Mouse (Mus musculus) hindbrain, embryonic 12.5 days (tissue): ENCODE results near the gene Lamp5. TPM values are rescaled to one million over a fixed set of nuclear protein-coding genes. Genes with fewer than 3 reads are reported as not detected.

Experiments used
- ATAC-seq: fragments of 200-750 bp; cut with Nextera tagmentation; 2 replicates; pipeline ENCODE4 v1.8.0; 2017; ENCODE audit warnings: moderate TSS enrichment; ENCODE audit not compliant: low FRiP score
- H3K27ac ChIP-seq: fragments of 300-500 bp; sonication (generic); 2 replicates; pipeline ENCODE4 v1.5.1; 2016; ENCODE audit warnings: mild to moderate bottlenecking
- H3K27me3 ChIP-seq: fragments of 300-500 bp; sonication (generic); 2 replicates; pipeline ENCODE4 v1.6.1; 2016; ENCODE audit warnings: mild to moderate bottlenecking
- H3K36me3 ChIP-seq: fragments of 300-500 bp; sonication (generic); 2 replicates; pipeline ENCODE4 v1.6.1; 2016; ENCODE audit warnings: mild to moderate bottlenecking
- H3K4me1 ChIP-seq: fragments of 300-500 bp; sonication (generic); 2 replicates; pipeline ENCODE4 v1.6.1; 2016
- H3K4me2 ChIP-seq: fragments of 300-500 bp; sonication (generic); replicated peaks from 2 replicates; pipeline ENCODE4 v1.6.1; 2016; ENCODE audit warnings: mild to moderate bottlenecking
- H3K4me3 ChIP-seq: fragments of 300-500 bp; sonication (generic); 2 replicates; pipeline ENCODE4 v1.5.1; 2016; ENCODE audit warnings: mild to moderate bottlenecking
- H3K9ac ChIP-seq: fragments of 300-500 bp; sonication (generic); 2 replicates; pipeline ENCODE4 v1.6.1; 2016; ENCODE audit warnings: mild to moderate bottlenecking, moderate library complexity
- H3K9me3 ChIP-seq: fragments of 300-500 bp; sonication (generic); replicated peaks from 2 replicates; pipeline ENCODE4 v1.6.1; 2016; ENCODE audit warnings: mild to moderate bottlenecking
- WGBS: fragments of 180-500 bp; shearing (Covaris S2); methylation state at CpG from one replicate; pipeline ENCODE4 v1.1.7; 2016; 5-methylcytosine and 5-hydroxymethylcytosine counted together
- polyA plus RNA-seq: library from polyadenylated mRNA; unstranded; fragments of >200 nt; fragmentation: Nextera tagmentation; extraction: Ambion mirVana; gene quantifications from 2 replicates; pipeline ENCODE4 v1.2.1, GENCODE M21; 2016

Gene Lamp5
- 111 and 135 TPM in 2 replicates for polyA plus RNA-seq

DNA sequence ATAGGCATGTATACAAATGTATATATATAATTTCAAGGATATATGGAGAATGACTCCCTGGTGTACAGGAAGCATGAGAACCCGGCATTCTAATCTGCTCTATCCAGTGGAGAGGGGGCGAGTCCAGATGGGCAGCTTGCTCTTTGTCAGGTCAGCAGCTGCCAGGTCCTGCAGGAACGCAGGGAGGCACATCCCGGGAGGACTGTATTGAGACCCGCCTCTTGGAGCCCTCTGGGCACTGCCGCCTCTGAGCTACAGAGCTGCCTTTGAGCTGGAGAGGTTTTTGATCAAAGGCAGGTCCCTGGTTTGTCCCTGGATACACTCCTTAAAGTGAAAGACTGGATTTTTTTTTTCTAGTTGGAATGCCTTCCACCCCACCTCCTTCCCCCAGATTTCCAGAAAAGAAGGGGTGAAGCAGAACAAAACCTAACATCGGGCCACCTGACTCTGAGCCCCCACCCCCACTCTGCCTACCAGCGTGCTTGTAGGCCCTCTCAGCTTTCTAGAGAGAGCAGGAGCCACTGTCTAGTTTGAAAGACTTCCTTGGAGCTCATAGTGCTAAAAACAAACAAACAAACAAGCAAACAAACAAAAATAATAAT lies at the start of gene Lamp5:
TSS of gene Lamp5 (plus strand) at position 552 of the 602 bp plus-strand sequence.
- peak within 1 kb of the TSS; percentile 44 for H3K9ac ChIP-seq
- H3K4me2 ChIP-seq: peak within 1 kb of the TSS; percentile 55
- peak within 1 kb of the TSS; percentile 25 for H3K4me3 ChIP-seq
- ATAC-seq: peak; percentile 83
- H3K27me3 ChIP-seq: no peaks in the 10 kb centered on the region
- 0% methylated on average over 8 of the region's 8 CpGs for WGBS
- H3K9me3 ChIP-seq: no peaks in the 10 kb centered on the region
- peaks cover 18% of the 10 kb centered on the region for H3K4me1 ChIP-seq
- peak within 1 kb of the TSS; percentile 91 for H3K27ac ChIP-seq
- no peaks in the 10 kb centered on the region for H3K36me3 ChIP-seq

DNA sequence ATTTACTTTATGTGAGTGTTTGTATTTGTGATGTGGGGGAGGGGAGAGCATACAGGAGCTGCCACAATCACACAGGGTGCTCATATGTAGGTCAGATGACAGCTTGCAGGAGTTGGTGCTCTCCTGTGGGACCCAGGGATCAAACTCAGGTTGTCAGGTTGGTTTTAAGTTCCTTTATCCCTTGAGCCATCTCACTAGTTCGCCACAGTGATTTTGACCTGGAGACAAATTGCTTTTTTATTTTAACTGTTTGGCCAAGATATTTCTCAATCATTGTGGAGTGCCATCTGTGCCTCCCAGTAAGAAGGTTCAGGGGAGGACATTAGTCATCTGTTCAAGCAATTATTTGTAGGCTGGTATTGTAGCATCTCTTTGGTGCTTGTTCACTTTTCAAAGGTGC lies 48.2 kb upstream of the Lamp5 start:
- H3K4me2 ChIP-seq: no peak overlapping the region
- no peaks in the 10 kb centered on the region for H3K9me3 ChIP-seq
- no peak overlapping the region for H3K9ac ChIP-seq
- H3K27me3 ChIP-seq: no peaks in the 10 kb centered on the region
- H3K4me1 ChIP-seq: no peaks in the 10 kb centered on the region
- WGBS: 73% methylated on average over 1 of the region's 1 CpGs
- H3K27ac ChIP-seq: no peak overlapping the region
- ATAC-seq: no peak
- H3K36me3 ChIP-seq: no peaks in the 10 kb centered on the region
- no peak overlapping the region for H3K4me3 ChIP-seq

DNA sequence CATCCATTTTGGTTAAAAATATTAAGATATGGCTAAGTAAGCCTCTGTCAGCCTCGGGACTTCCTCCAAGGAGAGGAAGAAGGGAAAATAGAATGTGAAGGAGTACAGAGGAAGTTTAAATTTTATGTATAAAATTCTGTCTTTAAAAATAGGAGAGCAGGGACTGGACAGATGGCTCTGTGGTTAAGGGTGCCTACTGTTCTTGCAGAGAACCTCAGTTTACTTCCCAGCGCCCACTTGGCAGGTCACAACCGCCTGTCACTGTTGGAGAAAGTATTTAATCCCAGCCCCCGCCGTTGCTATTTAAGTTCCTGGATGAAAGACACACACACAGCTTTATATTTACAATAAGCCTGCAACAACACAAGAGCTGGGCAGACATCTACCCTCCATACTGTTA lies 45.8 kb upstream of the Lamp5 start:
- Histone ChIP-seq H3K27ac (no peak overlapping the region), H3K4me1 (no peaks in the 10 kb centered on the region), H3K4me3 (no peak overlapping the region), H3K9me3 (no peaks in the 10 kb centered on the region), H3K36me3 (no peaks in the 10 kb centered on the region), H3K27me3 (no peaks in the 10 kb centered on the region), H3K4me2 (no peak overlapping the region), H3K9ac (no peak overlapping the region)
- no peak for ATAC-seq
- WGBS: 93% methylated on average over 5 of the region's 5 CpGs

DNA sequence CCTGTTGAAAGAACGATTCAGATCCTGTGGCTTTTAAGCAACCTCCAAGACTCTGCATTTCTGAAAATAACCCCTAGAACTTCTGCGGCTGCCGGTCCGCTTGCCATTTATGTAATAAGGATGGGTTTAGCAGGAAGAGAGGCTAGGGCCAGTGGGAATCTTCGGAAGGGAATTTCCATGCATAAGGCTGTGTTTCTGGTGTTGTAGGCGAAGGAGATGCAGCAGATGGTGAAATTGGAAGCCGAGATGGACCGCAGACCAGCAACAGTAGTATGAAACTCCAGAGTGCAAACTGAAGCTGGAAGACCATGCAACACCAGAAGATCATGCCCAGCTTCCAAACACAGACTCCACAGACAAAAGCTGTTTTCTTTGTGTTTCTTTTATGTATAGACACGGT lies 39.3 kb upstream of the Lamp5 start:
- no peaks in the 10 kb centered on the region for H3K9me3 ChIP-seq
- no peaks in the 10 kb centered on the region for H3K27me3 ChIP-seq
- ATAC-seq: no peak
- no peak overlapping the region for H3K4me2 ChIP-seq
- no peak overlapping the region for H3K4me3 ChIP-seq
- no peaks in the 10 kb centered on the region for H3K36me3 ChIP-seq
- WGBS: 86% methylated on average over 9 of the region's 9 CpGs
- no peaks in the 10 kb centered on the region for H3K4me1 ChIP-seq
- H3K27ac ChIP-seq: no peak overlapping the region
- no peak overlapping the region for H3K9ac ChIP-seq

DNA sequence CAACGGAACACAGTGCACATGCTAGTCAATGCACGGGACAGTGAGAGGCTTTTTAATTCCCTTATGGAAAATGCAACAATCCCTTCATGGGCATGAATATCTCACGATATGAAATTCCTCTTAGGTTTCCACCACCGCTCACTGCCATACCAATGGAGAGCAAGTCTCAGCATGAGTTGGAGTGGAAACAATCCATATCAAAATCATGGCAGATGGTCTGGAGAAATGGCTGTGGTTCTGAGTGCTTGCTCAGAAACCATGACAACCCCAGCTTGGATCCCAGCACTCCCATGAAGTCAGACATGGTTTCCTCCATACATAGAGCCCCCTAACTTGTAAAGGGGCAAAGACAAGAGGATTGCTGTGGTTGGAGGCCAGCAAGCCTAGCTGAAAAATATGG lies 3.6 kb upstream of the Lamp5 start:
- Histone ChIP-seq H3K27ac (no peak overlapping the region), H3K9me3 (no peaks in the 10 kb centered on the region), H3K27me3 (no peaks in the 10 kb centered on the region), H3K36me3 (no peaks in the 10 kb centered on the region), H3K4me2 (no peak overlapping the region), H3K4me3 (no peak overlapping the region), H3K9ac (no peak overlapping the region), H3K4me1 (peaks cover 18% of the 10 kb centered on the region)
- 83% methylated on average over 4 of the region's 4 CpGs for WGBS
- ATAC-seq: no peak

DNA sequence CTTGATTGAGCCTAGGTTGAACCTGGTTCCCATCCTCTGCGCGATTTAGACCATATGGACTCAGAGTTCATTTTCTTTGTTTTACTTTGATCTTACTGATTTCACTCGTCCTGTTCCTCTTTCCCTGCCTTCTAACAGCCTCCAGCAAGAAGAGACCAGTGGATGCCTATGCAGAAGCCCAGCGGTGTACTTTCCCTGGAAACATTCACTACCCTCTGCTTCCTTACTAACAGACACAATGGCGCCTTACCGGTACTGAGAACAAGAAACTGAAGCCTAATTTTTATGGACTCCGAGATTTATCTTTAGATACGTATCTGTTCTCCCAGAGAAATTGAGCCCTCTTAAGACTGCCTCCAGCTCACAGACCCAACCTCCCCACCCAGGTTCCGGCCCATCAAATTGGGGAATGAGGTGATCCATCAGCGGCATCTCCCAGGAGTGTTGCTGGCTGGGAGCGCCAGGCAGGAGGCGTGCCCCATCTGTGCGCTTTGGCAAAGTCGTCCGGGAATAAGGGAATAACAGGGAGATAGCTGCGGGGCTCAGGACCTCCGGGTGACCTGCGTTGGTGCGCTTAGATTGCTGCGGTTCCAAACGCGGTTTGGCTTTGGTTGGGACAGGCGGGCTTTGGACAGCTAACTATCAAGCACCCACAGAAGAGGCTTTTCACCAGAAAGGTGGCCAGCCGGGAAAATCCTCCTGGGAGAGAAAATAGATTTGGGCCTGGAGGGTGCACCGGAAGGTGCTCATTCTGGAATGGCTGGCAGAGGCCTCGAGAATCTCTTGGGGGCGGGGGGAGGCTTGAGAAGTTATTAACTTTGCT lies 1.0 kb upstream of the Lamp5 start:
- peak overlapping the region; percentile 44 for H3K9ac ChIP-seq
- WGBS: 14% methylated on average over 27 of the region's 27 CpGs
- H3K9me3 ChIP-seq: no peaks in the 10 kb centered on the region
- peaks cover 18% of the 10 kb centered on the region for H3K4me1 ChIP-seq
- H3K27ac ChIP-seq: peak overlapping the region; percentile 91
- H3K4me2 ChIP-seq: peak overlapping the region; percentile 55
- H3K36me3 ChIP-seq: no peaks in the 10 kb centered on the region
- ATAC-seq: peak; percentile 82
- peak overlapping the region; percentile 25 for H3K4me3 ChIP-seq
- no peaks in the 10 kb centered on the region for H3K27me3 ChIP-seq

DNA sequence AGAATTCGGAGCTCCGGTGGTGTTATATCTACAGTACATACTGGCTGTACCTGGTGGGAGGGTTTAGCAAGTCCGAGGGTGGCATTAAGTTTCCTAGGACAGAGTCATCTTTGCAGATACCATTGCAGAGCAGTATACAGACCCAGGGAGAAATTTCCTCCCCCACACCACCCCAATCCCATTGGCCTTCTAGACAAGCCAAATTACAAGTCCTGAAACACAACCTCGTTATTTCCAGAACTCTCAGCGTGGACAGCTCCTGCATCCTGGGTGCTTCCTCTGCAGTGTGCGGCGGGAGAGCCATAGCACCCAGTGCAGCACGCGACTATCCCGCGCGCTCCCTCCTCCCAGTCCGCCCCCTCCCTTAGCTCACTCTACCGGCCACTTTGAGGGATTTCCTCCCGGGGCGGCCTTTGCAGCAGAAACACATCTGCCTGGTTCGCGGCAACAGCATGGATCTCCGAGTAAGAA lies 5.9 kb downstream of the Lamp5 start:
- Histone ChIP-seq H3K9ac (peak overlapping the region; percentile 77), H3K4me1 (peaks cover 15% of the 10 kb centered on the region), H3K9me3 (no peaks in the 10 kb centered on the region), H3K4me3 (peak overlapping the region; percentile 44), H3K27me3 (peaks cover 32% of the 10 kb centered on the region), H3K4me2 (peak overlapping the region; percentile 69), H3K36me3 (no peaks in the 10 kb centered on the region), H3K27ac (peak overlapping the region; percentile 90)
- peak; percentile 59 for ATAC-seq
- WGBS: 4% methylated on average over 19 of the region's 19 CpGs

DNA sequence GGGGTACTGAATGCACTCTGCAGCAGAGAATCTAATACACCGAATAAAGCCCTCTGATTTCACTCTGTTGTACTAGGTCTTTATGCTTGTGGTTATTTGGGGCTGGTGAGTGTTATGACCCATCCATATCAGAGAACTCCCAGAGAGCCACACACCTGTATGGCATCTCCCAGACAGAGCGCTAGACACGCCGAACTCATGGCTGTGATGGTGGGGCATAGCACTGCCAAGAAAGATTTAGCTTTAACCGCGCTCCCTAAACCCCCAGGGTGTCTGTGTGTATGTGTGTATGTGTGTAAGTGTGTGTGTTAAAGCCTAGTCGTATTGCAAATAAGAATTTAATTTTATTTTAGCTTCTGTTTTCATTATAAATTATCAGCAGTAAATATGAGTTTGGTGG lies 6.4 kb downstream of the Lamp5 start:
- WGBS: 4% methylated on average over 7 of the region's 7 CpGs
- Histone ChIP-seq H3K27ac (peak overlapping the region; percentile 90), H3K9ac (peak overlapping the region; percentile 77), H3K36me3 (no peaks in the 10 kb centered on the region), H3K4me2 (peak overlapping the region; percentile 69), H3K4me3 (peak overlapping the region; percentile 44), H3K9me3 (no peaks in the 10 kb centered on the region), H3K4me1 (peaks cover 15% of the 10 kb centered on the region), H3K27me3 (peaks cover 32% of the 10 kb centered on the region)
- peak; percentile 51 for ATAC-seq

DNA sequence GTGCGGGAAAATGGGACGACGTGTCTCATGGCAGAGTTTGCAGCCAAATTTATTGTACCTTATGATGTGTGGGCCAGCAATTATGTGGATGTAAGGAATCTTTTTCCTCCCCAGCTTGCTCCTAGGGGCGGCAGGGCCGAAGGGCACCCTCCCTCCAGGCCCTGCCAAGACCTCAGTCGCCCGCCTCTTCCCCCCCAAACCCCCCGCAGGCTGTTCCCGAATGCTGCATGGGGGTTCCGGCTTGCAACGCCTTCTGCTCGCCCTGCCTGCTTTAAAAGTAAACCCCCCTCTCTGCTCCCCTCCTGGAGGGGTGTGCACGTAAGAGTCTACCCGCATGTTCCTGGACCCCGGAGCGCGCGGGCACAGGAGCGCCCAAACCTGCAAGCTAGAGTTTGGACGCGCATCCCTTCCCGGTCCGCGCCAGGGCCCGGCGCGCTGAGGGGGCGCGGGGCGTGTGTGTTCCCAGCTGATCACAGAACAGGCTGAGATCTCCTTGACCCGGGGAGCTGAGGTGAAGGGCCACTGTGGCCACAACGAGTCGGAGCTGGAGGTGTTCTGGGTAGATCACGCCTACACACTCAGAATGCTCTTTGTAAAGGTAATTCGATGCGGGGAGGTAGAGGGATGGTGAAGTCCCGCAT lies 7.1 kb downstream of the Lamp5 start:
- peak overlapping the region; percentile 90 for H3K27ac ChIP-seq
- peaks cover 32% of the 10 kb centered on the region for H3K27me3 ChIP-seq
- peak; percentile 9 for ATAC-seq
- WGBS: 1% methylated on average over 37 of the region's 37 CpGs
- peak overlapping the region; percentile 77 for H3K9ac ChIP-seq
- peak overlapping the region; percentile 44 for H3K4me3 ChIP-seq
- peaks cover 15% of the 10 kb centered on the region for H3K4me1 ChIP-seq
- no peaks in the 10 kb centered on the region for H3K36me3 ChIP-seq
- peak overlapping the region; percentile 69 for H3K4me2 ChIP-seq
- H3K9me3 ChIP-seq: no peaks in the 10 kb centered on the region

DNA sequence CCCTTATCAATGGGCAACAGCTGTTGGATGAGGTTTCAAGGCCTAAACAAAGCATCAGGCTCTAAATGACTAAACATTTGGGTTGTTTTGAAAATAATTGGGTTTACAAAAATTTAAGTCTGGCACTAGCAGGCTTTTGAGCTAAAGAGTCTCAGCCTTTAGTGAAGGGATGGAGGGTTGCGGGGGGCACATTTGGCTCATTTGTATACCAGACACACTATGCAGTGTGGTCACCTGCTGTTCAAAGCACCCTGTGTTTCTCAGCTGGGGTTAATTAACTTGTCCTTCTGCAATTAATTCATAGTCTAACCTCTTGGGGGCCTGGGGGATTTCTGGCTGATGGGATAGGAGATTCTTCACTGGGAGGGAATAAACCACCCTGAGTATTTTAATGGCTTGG lies 12.3 kb downstream of the Lamp5 start:
- peak; percentile 60; the same call in 1 of the 2 replicates for ATAC-seq
- Histone ChIP-seq H3K27me3 (peaks cover 12% of the 10 kb centered on the region), H3K4me1 (peaks cover 10% of the 10 kb centered on the region), H3K36me3 (no peaks in the 10 kb centered on the region), H3K9ac (no peak overlapping the region), H3K27ac (peak overlapping the region; percentile 57), H3K4me3 (no peak overlapping the region), H3K9me3 (no peaks in the 10 kb centered on the region), H3K4me2 (peak overlapping the region; percentile 32)
- 50% methylated on average over 1 of the region's 1 CpGs for WGBS

DNA sequence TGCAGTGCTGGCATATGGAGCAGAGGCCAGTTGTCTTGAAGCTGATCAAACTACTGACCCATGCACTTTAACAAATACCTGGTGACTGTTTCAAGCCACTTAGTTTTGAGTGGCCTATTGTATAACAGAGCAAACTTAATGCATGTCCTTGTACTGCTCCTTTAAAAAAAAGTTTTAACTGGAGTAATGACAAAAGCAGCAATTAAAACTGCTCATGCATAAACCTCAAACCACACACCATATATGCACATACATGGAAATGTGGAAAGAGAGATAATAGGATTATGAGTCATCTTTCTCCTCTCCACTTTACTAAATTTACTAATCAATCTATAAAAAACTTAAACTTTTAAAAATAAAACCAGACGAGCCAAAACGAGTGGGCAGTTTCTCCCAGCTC lies 43.9 kb downstream of the Lamp5 start:
- ATAC-seq: no peak
- no peak overlapping the region for H3K4me2 ChIP-seq
- H3K27ac ChIP-seq: no peak overlapping the region
- H3K9ac ChIP-seq: no peak overlapping the region
- no peaks in the 10 kb centered on the region; the same call in 1 of the 2 replicates for H3K36me3 ChIP-seq
- no peak overlapping the region for H3K4me3 ChIP-seq
- H3K4me1 ChIP-seq: no peaks in the 10 kb centered on the region
- no peaks in the 10 kb centered on the region for H3K27me3 ChIP-seq
- 76% methylated on average over 2 of the region's 2 CpGs for WGBS
- H3K9me3 ChIP-seq: no peaks in the 10 kb centered on the region

DNA sequence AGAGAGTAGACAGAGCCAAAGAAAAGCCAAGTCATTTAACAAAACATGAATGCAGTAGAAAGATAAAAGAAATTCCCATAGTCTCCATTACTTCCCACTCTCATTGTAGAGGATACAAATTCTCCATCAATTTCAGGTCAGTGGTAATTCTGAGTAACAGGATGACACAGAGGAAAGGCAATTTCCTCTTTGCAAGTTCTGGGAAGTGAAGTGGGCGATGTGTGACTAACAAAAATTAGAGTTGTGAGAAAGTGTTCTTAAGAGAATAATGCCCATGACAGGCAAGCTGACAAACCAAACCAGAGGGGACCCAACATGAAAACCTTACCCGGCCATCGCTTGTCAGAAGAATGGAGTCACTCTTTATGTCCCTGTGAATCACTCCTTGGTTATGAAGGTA lies 45.1 kb downstream of the Lamp5 start:
- 85% methylated on average over 3 of the region's 3 CpGs for WGBS

More for the DNA sequence above, 45.1 kb downstream of the Lamp5 start:
- no peak overlapping the region for H3K4me2 ChIP-seq
- H3K4me3 ChIP-seq: no peak overlapping the region
- H3K9ac ChIP-seq: no peak overlapping the region
- no peaks in the 10 kb centered on the region for H3K4me1 ChIP-seq
- ATAC-seq: no peak
- H3K27me3 ChIP-seq: no peaks in the 10 kb centered on the region
- no peak overlapping the region for H3K27ac ChIP-seq
- H3K36me3 ChIP-seq: no peaks in the 10 kb centered on the region; the same call in 1 of the 2 replicates
- H3K9me3 ChIP-seq: no peaks in the 10 kb centered on the region
